Mouse (Mus musculus) thymus, adult 2 months (tissue): ENCODE measurements around the gene Nat8l. TPM values are rescaled to one million over a fixed set of nuclear protein-coding genes. Genes with fewer than 3 reads are reported as not detected.

Experiments
- DNase-seq: peaks from one replicate; pipeline ENCODE4 v3.0.0; 2021
- H3K27ac ChIP-seq: fragments of 200-500 bp; 2 replicates; pipeline ENCODE4 v1.5.1; 2012; ENCODE audit warnings: low read length, control low read depth; ENCODE audit not compliant: control insufficient read depth, insufficient read depth
- H3K27me3 ChIP-seq: fragments of 200-500 bp; 2 replicates; pipeline ENCODE4 v1.6.1; 2012; ENCODE audit warnings: mild to moderate bottlenecking, low read length, moderate library complexity, mixed read lengths; ENCODE audit not compliant: control insufficient read depth, insufficient read depth
- H3K36me3 ChIP-seq: fragments of 200-500 bp; 2 replicates; pipeline ENCODE4 v1.6.1; 2012; ENCODE audit warnings: mild to moderate bottlenecking, low read length, moderate library complexity; ENCODE audit not compliant: control insufficient read depth, insufficient read depth
- H3K4me1 ChIP-seq: fragments of 200-500 bp; replicated peaks from 2 replicates; pipeline ENCODE4 v1.6.1; 2012; ENCODE audit warnings: low read length; ENCODE audit not compliant: control insufficient read depth, insufficient read depth
- H3K4me3 ChIP-seq: fragments of 200-500 bp; 2 replicates; pipeline ENCODE4 v1.5.1; 2012; ENCODE audit warnings: mild to moderate bottlenecking, low read length, control low read depth, moderate library complexity; ENCODE audit not compliant: control insufficient read depth, insufficient read depth
- CTCF ChIP-seq: fragments of 200-500 bp; IDR thresholded peaks from 2 replicates; pipeline ENCODE4 v1.5.1; 2012; ENCODE audit warnings: mild to moderate bottlenecking, control low read depth, low read length, moderate library complexity, borderline replicate concordance; ENCODE audit not compliant: control insufficient read depth, poor library complexity, insufficient read depth; ENCODE audit errors: extremely low read depth
- POLR2A ChIP-seq: fragments of 200-500 bp; IDR thresholded peaks from 2 replicates; pipeline ENCODE4 v1.6.1; 2012; ENCODE audit warnings: mild to moderate bottlenecking, low read length, control low read depth, moderate library complexity; ENCODE audit not compliant: control insufficient read depth, poor library complexity, insufficient read depth; ENCODE audit errors: extremely low read depth
- WGBS: fragments of 180-500 bp; shearing (Covaris S2); methylation state at CpG from one replicate; pipeline ENCODE4 v1.1.7; 2018; 5-methylcytosine and 5-hydroxymethylcytosine counted together
- polyA plus RNA-seq: library from polyadenylated mRNA; depleted of rRNA; stranded (reverse); fragments of >200 nt; gene quantifications from 2 replicates; pipeline ENCODE4 v1.2.3, GENCODE M21; 2012

Gene Nat8l
- polyA plus RNA-seq, 1 experiment = 8.3 TPM

DNA sequence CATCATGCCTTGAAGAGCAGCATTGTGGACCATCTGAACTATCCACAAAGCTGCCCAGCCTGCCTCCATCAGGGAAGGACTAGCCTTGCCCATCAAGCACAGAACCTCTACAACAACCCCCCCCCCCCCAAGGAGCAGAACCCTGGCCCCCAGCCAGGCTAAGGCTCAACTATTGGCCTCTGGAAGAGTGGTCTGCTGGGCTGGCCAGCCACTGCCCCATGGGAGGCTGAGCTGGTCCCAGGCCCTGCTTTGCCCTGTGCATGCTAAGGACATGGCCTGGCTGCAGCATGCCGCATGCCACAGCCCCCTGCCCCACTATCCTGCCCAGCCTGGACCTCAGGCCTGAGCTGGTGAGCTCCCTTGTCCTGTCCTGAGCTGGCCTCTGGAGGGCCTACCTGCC lies 5.6 kb downstream of the Nat8l start:
- Histone ChIP-seq H3K4me3 (no peak overlapping the region), H3K4me1 (peaks cover 8% of the 10 kb centered on the region), H3K27ac (no peak overlapping the region), H3K27me3 (peaks cover 14% of the 10 kb centered on the region), H3K36me3 (no peaks in the 10 kb centered on the region)
- no peak for DNase-seq
- 100% methylated on average over 1 of the region's 1 CpGs for WGBS
- no peak for TF ChIP-seq CTCF
- no peak for TF ChIP-seq POLR2A

DNA sequence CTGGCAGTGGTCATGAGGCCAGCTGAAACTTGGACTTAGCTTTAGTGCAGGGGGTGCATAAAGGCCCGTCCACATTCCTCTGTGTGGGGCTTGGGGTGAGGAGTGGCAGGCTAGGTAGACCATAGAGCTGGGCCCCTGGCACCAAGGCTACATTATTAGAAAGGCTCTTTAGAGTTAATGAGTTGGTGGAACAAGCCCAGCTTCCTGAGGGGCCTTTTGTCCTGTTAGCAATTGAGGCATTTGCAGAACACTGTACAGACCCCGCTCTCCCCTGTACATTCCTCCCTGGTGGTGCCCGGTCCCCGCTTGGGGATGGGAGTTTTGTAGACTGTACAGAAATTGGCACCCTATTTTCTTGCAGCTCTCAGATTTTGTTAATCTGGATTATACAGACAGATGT lies 6.9 kb downstream of the Nat8l start:
- H3K36me3 ChIP-seq = no peaks in the 10 kb centered on the region
- DNase-seq = no peak
- TF ChIP-seq POLR2A (no peak), CTCF (no peak)
- H3K4me1 ChIP-seq = no peaks in the 10 kb centered on the region
- 96% methylated on average over 4 of the region's 4 CpGs for WGBS
- H3K27me3 ChIP-seq = peaks cover 6% of the 10 kb centered on the region; the same call in 1 of the 2 replicates
- H3K4me3 ChIP-seq = no peak overlapping the region
- no peak overlapping the region for H3K27ac ChIP-seq

DNA sequence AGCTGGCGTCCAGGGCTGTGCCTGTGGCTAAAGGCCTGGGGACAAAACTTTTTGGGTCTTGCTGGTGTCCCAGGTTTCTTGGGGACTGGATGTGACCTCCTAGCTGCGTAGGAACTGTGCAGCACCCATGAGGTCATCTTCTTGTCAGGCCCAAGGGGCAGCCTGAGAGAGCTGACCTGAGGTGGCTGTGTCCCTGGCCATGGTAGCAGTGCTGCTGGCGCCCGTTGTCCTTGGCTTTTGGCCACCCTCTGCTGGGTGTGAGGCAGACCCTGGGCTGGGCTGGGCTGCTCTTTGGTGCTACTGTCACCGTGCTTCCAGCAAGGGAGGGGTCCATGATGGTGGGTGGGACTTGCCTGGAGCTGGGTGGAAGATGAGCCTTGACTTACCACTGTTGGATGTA lies 8.8 kb downstream of the Nat8l start:
- Histone ChIP-seq H3K4me3 (no peak overlapping the region), H3K27ac (no peak overlapping the region), H3K36me3 (no peaks in the 10 kb centered on the region), H3K27me3 (no peaks in the 10 kb centered on the region; the same call in 1 of the 2 replicates), H3K4me1 (no peaks in the 10 kb centered on the region)
- WGBS = 90% methylated on average over 5 of the region's 5 CpGs
- DNase-seq = no peak
- no peak for TF ChIP-seq POLR2A
- TF ChIP-seq CTCF = no peak

DNA sequence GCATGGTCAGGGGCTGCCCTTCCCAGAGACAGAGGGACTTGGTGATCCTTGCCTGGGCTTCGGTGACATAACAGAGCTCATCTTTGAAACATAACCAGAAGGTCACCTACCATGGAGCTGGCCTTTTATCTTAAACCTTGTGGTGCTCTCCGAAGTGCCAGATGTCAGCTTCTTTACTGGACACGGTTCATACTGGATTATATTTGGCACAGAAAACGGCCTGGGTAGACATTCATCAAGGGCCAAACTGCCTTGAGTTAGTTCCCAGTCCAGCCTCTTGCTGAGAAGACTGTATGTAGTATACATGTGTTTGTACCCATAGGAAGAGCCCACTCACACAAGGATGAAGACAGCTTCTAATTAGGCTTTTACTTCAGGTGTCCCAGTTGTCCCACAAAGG lies 11.0 kb downstream of the Nat8l start:
- no peak for DNase-seq
- TF ChIP-seq POLR2A (no peak), CTCF (no peak)

DNA sequence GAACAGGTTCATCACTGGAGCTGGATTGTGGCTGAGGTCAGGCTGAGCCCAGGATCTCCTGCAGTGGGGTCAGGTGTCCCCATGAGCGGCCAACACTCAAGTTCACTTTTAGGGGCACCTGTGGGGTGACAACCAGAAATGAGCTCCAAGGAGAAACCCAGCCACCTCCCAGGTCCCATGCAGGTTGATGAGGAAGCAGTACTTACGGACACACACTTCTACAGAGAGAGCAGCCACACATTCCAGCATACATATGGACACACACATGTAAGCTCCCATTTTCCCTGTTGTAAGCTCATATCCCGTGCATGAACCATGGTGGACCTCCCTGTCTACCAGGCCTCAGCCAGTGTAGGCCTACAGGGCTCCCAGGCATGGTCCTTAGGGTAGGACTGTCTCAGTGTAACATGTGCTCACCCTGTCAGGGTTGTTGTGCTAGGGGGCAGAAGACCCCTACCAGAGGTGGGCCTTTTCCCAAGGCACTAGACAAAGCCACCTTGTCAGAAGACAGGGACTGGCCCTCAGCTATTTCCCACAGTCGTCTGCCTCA lies 11.7 kb downstream of the Nat8l start:
- Histone ChIP-seq H3K27ac (no peak overlapping the region), H3K36me3 (no peaks in the 10 kb centered on the region), H3K4me1 (no peaks in the 10 kb centered on the region), H3K27me3 (no peaks in the 10 kb centered on the region), H3K4me3 (no peak overlapping the region)
- WGBS = 86% methylated on average over 4 of the region's 4 CpGs
- TF ChIP-seq POLR2A (no peak), CTCF (no peak)
- DNase-seq = no peak

More for the DNA sequence above, 11.0 kb downstream of the Nat8l start:
- Histone ChIP-seq H3K27ac (no peak overlapping the region), H3K4me3 (no peak overlapping the region), H3K36me3 (no peaks in the 10 kb centered on the region), H3K4me1 (no peaks in the 10 kb centered on the region), H3K27me3 (no peaks in the 10 kb centered on the region)
- WGBS = 95% methylated on average over 4 of the region's 4 CpGs

DNA sequence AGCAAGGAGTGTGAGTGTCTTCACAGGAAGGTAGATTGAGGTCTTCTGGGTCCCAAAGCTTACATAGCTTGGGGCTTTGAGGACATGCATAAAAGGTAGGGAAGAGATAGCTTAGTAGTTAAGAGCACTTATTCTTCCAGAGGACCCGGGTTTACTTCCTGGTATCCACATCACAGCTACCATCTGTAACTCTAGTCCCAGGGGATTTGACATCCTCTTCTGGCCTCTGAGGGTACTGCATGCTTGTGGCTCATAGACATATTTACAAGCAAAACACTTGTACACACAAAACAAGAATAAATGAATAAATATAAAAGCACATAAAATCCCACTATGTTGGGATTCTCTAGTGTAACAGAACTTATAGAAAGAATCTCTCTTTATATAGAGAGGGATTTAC lies 18.9 kb downstream of the Nat8l start:
- Histone ChIP-seq H3K27ac (no peak overlapping the region), H3K4me1 (no peaks in the 10 kb centered on the region), H3K4me3 (no peak overlapping the region), H3K36me3 (no peaks in the 10 kb centered on the region), H3K27me3 (no peaks in the 10 kb centered on the region)
- WGBS = 73% methylated on average over 1 of the region's 1 CpGs
- TF ChIP-seq POLR2A = no peak
- no peak for TF ChIP-seq CTCF
- DNase-seq = no peak

DNA sequence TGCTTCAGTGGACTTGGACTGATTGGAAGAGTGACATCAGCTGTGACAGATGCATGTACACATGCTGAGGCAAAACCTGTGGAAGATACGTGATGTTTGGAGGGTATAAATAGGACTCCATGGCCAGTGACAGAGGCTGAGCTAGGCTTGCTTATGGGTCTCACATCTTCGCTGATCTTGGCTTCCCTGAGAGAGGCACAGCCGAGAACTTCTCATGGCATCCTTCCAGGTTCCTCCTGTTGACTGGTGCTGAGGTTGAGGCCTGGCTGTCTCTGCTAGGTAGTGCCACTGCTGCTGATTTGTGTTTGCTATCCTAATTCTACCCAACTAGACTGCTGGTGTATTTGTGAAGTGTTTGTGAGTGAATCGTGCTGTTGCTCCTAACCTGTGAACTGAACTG lies 23.2 kb downstream of the Nat8l start:
- no peak for DNase-seq
- Histone ChIP-seq H3K36me3 (no peaks in the 10 kb centered on the region), H3K27ac (no peak overlapping the region), H3K4me3 (no peak overlapping the region), H3K27me3 (no peaks in the 10 kb centered on the region), H3K4me1 (no peaks in the 10 kb centered on the region)
- 89% methylated on average over 4 of the region's 4 CpGs for WGBS
- TF ChIP-seq CTCF (no peak), POLR2A (no peak)
